Mouse (Mus musculus): ENCODE results near the gene Ptprd. TPM values are rescaled to one million over a fixed set of nuclear protein-coding genes. Genes with fewer than 3 reads are reported as not detected.

Ptprd gene
- total RNA-seq, 1 experiment = 1.3 TPM

DNA sequence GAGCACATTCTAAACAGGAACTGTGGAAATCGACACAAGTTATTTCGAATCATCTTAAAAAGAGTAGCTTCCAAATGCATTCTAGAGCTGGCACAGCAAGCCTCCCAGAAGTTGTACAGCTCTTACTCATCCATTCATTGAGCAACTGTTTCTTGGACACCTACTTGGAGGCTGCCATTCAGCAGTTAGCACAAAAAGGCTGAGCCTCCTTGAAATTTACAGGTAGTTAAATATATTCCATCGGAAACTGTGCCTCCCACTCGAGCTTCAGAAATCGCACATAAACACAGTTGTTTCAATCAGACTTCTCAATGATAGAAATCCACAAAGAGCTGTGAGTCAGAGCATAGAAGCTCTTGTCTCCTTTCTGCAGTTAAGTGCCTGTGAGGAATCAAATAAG is 1825.9 kb downstream of the Ptprd start:
- in situ Hi-C loops (cut with MboI; ENCODE audit: low sequenced_read_pairs in 2 of 2, unreplicated experiment in 2 of 2) = no loop called here
- Histone ChIP-seq H3K9me3 (ENCODE audit: control insufficient read depth, insufficient read depth, low read depth, low read length) (no peaks in the 10 kb centered on the region), H3K27ac (ENCODE audit: insufficient read depth, low read depth, low read length, poor library complexity, severe bottlenecking) (no peak overlapping the region), H3K9ac (ENCODE audit: insufficient read depth, low read depth, low read length, poor library complexity, severe bottlenecking) (no peak overlapping the region), H3K4me3 (ENCODE audit: insufficient read depth in 1 of 2, low read depth in 1 of 2, low read length in 2 of 2, poor library complexity in 1 of 2, severe bottlenecking in 1 of 2) (no peak overlapping the region), H3K36me3 (ENCODE audit: control insufficient read depth, insufficient read depth, low read length, poor library complexity, severe bottlenecking) (no peaks in the 10 kb centered on the region), H3K4me1 (ENCODE audit: control insufficient read depth in 2 of 2, insufficient read depth in 2 of 2, low read length in 2 of 2, poor library complexity in 1 of 2) (no peaks in the 10 kb centered on the region)
- no peak for DNase-seq (ENCODE audit: low read depth, low spot score)
- TF ChIP-seq ZC3H11A (IDR thresholded peaks at IDR 0.05; ENCODE audit: borderline replicate concordance, low read depth, low read length) (no peak), CHD2 (IDR thresholded peaks at IDR 0.05; ENCODE audit: low read depth, low read length) (no peak), ZNF384 (IDR thresholded peaks at IDR 0.05; ENCODE audit: low read depth, low read length) (no peak), MAFK (IDR thresholded peaks at IDR 0.05; ENCODE audit: insufficient read depth, low read depth, low read length) (no peak), HCFC1 (IDR thresholded peaks at IDR 0.05; ENCODE audit: borderline replicate concordance, insufficient read depth, low read length) (no peak)

DNA sequence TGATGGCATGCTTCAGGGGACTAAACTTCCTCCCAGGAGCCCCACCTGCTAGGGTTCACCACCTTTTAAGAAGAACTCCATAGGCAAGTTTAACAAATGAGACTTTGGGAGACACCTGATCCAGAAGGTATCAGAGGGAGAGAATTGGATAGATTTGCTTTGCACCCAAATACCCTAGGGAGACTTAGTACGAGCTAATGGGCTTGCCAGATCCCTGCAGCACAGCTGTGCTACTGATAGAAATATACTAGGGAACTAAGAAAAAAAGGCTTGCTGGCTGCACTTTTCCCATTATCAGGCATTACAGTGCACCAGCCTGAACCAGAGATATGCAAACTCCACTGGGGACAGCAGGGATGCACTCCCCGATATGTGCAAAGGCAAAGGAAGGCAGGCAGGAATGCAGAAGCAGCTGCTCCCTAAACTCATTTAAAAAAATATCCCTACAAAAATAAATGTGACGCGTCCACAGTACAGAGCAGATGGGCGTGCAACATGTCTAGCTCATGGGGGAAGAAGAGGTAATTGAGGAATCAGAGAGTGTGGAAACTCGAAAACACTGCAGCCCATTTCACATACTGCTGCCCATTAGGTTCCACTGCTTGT is 1831.3 kb downstream of the Ptprd start:
- H3K27ac ChIP-seq (ENCODE audit: insufficient read depth, low read depth, low read length, poor library complexity, severe bottlenecking) = no peak overlapping the region
- no peak overlapping the region for H3K9ac ChIP-seq (ENCODE audit: insufficient read depth, low read depth, low read length, poor library complexity, severe bottlenecking)
- H3K9me3 ChIP-seq (ENCODE audit: control insufficient read depth, insufficient read depth, low read depth, low read length) = no peaks in the 10 kb centered on the region
- H3K36me3 ChIP-seq (ENCODE audit: control insufficient read depth, insufficient read depth, low read length, poor library complexity, severe bottlenecking) = no peaks in the 10 kb centered on the region
- no peak for DNase-seq (ENCODE audit: low read depth, low spot score)
- TF ChIP-seq ZC3H11A (IDR thresholded peaks at IDR 0.05; ENCODE audit: borderline replicate concordance, low read depth, low read length) (no peak), CHD2 (IDR thresholded peaks at IDR 0.05; ENCODE audit: low read depth, low read length) (no peak), MAFK (IDR thresholded peaks at IDR 0.05; ENCODE audit: insufficient read depth, low read depth, low read length) (no peak), HCFC1 (IDR thresholded peaks at IDR 0.05; ENCODE audit: borderline replicate concordance, insufficient read depth, low read length) (no peak), ZNF384 (IDR thresholded peaks at IDR 0.05; ENCODE audit: low read depth, low read length) (no peak)
- no peak overlapping the region for H3K4me3 ChIP-seq (ENCODE audit: insufficient read depth in 1 of 2, low read depth in 1 of 2, low read length in 2 of 2, poor library complexity in 1 of 2, severe bottlenecking in 1 of 2)
- H3K4me1 ChIP-seq (ENCODE audit: control insufficient read depth in 2 of 2, insufficient read depth in 2 of 2, low read length in 2 of 2, poor library complexity in 1 of 2) = no peaks in the 10 kb centered on the region
- in situ Hi-C loops (cut with MboI; ENCODE audit: low sequenced_read_pairs in 2 of 2, unreplicated experiment in 2 of 2) = no loop called here

GRCm38 (mm10) chr4:76370041-76370880 is 1841.5 kb downstream of the Ptprd start:
- no peaks in the 10 kb centered on the region for H3K36me3 ChIP-seq (ENCODE audit: control insufficient read depth, insufficient read depth, low read length, poor library complexity, severe bottlenecking)
- H3K27ac ChIP-seq (ENCODE audit: insufficient read depth, low read depth, low read length, poor library complexity, severe bottlenecking) = no peak overlapping the region
- no peak overlapping the region for H3K4me3 ChIP-seq (ENCODE audit: insufficient read depth in 1 of 2, low read depth in 1 of 2, low read length in 2 of 2, poor library complexity in 1 of 2, severe bottlenecking in 1 of 2)
- DNase-seq (ENCODE audit: low read depth, low spot score) = no peak
- H3K4me1 ChIP-seq (ENCODE audit: control insufficient read depth in 2 of 2, insufficient read depth in 2 of 2, low read length in 2 of 2, poor library complexity in 1 of 2) = no peaks in the 10 kb centered on the region
- H3K9me3 ChIP-seq (ENCODE audit: control insufficient read depth, insufficient read depth, low read depth, low read length) = no peaks in the 10 kb centered on the region
- in situ Hi-C loops (cut with MboI; ENCODE audit: low sequenced_read_pairs in 2 of 2, unreplicated experiment in 2 of 2) = loop anchor here in 1 of 2 experiments (25.0 kb wide), 1 partner anchor 658 kb away; no protein-coding TSS in a partner anchor
- H3K9ac ChIP-seq (ENCODE audit: insufficient read depth, low read depth, low read length, poor library complexity, severe bottlenecking) = no peak overlapping the region
- TF ChIP-seq CHD2 (IDR thresholded peaks at IDR 0.05; ENCODE audit: low read depth, low read length) (no peak), ZC3H11A (IDR thresholded peaks at IDR 0.05; ENCODE audit: borderline replicate concordance, low read depth, low read length) (no peak), MAFK (IDR thresholded peaks at IDR 0.05; ENCODE audit: insufficient read depth, low read depth, low read length) (no peak), ZNF384 (IDR thresholded peaks at IDR 0.05; ENCODE audit: low read depth, low read length) (no peak), HCFC1 (IDR thresholded peaks at IDR 0.05; ENCODE audit: borderline replicate concordance, insufficient read depth, low read length) (no peak)

- no peaks in the 10 kb centered on the region for H3K36me3 ChIP-seq (ENCODE audit: control insufficient read depth, insufficient read depth, low read length, poor library complexity, severe bottlenecking)
- no peaks in the 10 kb centered on the region for H3K9me3 ChIP-seq (ENCODE audit: control insufficient read depth, insufficient read depth, low read depth, low read length)
- no peak for DNase-seq (ENCODE audit: low read depth, low spot score)
- no peak overlapping the region for H3K9ac ChIP-seq (ENCODE audit: insufficient read depth, low read depth, low read length, poor library complexity, severe bottlenecking)
- TF ChIP-seq CHD2 (IDR thresholded peaks at IDR 0.05; ENCODE audit: low read depth, low read length) (no peak), ZNF384 (IDR thresholded peaks at IDR 0.05; ENCODE audit: low read depth, low read length) (no peak), MAFK (IDR thresholded peaks at IDR 0.05; ENCODE audit: insufficient read depth, low read depth, low read length) (no peak), ZC3H11A (IDR thresholded peaks at IDR 0.05; ENCODE audit: borderline replicate concordance, low read depth, low read length) (no peak), HCFC1 (IDR thresholded peaks at IDR 0.05; ENCODE audit: borderline replicate concordance, insufficient read depth, low read length) (no peak)
- no peak overlapping the region for H3K27ac ChIP-seq (ENCODE audit: insufficient read depth, low read depth, low read length, poor library complexity, severe bottlenecking)
- in situ Hi-C loops (cut with MboI; ENCODE audit: low sequenced_read_pairs in 2 of 2, unreplicated experiment in 2 of 2) = loop anchor here in 1 of 2 experiments (25.0 kb wide), 1 partner anchor 657 kb away; no protein-coding TSS in a partner anchor
- no peak overlapping the region for H3K4me3 ChIP-seq (ENCODE audit: insufficient read depth in 1 of 2, low read depth in 1 of 2, low read length in 2 of 2, poor library complexity in 1 of 2, severe bottlenecking in 1 of 2)
- no peaks in the 10 kb centered on the region for H3K4me1 ChIP-seq (ENCODE audit: control insufficient read depth in 2 of 2, insufficient read depth in 2 of 2, low read length in 2 of 2, poor library complexity in 1 of 2)
Observed at GRCm38 (mm10) chr4:76369101-76369500, 1842.7 kb downstream of the Ptprd start.
